Mouse (Mus musculus) ES-Bruce4 (cell line): ENCODE data around the gene Stxbp5.

Experiments used
- CTCF ChIP-seq: IDR thresholded peaks from one replicate; pipeline ENCODE4 v1.8.1; 2011; ENCODE audit warnings: low read depth, low read length
- EP300 ChIP-seq: IDR thresholded peaks from 2 replicates; pipeline ENCODE4 v1.6.1; 2011; ENCODE audit warnings: low read depth, low read length; ENCODE audit not compliant: insufficient read depth
- POLR2A ChIP-seq: IDR thresholded peaks from one replicate; pipeline ENCODE4 v1.8.1; 2011; ENCODE audit warnings: low read length; ENCODE audit not compliant: insufficient read depth

DNA sequence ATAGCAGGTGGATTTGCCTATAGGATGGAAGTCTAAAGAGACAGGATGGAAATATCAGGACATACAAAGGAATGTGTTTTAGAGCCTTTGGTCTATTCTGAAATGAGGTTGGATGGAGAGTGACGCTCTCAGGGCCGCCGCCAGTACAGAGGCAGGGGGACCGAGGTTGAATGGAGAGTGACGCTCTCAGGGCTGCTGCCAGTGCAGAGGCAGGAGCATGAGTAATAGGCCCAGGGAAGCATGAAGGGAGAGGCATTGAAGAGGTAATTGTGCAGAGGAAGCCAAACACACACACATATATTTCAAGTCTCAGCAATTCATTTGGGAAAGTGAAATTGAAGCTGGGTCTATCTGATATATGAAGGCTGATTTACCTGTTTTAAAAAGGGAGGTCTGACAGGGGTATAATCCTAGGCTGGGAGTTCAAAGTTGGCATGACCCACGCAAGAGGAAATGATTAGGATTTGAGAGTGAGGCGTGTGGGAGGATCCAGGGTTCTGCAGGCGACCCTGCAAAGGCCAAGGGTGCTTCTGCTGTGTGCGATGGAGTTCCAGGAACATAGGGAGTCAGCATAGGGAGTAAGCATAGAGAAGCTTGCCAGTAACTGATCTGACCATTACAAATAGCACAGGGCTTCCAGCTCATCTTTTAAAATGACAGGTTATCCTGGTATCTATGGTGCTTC is 168.7 kb downstream of the Stxbp5 start:
- no peak for TF ChIP-seq POLR2A
- no peak for TF ChIP-seq CTCF
- no peak for TF ChIP-seq EP300
